Mouse (Mus musculus): ENCODE measurements around the gene Fbxo42. TPM values are rescaled to one million over a fixed set of nuclear protein-coding genes. Genes with fewer than 3 reads are reported as not detected.

Fbxo42 gene
- polyA plus RNA-seq, 1 experiment from 2014 or later = 31.9 TPM

GRCm38 (mm10) chr4:141159093-141159492 is 11.4 kb downstream of the Fbxo42 start:
- H3K9ac ChIP-seq (replicated peaks; ENCODE audit: low read length) = no peak overlapping the region

GRCm38 (mm10) chr4:141159666-141160065 is 12.0 kb downstream of the Fbxo42 start:
- Histone ChIP-seq H3K4me2 (ENCODE audit: low read length) (no peak overlapping the region), H3K27me3 (ENCODE audit: control insufficient read depth, insufficient read depth, low read length) (no peaks in the 10 kb centered on the region), H3K27ac (replicated peaks; ENCODE audit: low read depth, low read length) (no peak overlapping the region), H3K4me3 (replicated peaks; ENCODE audit: low read depth, low read length) (no peak overlapping the region), H3K36me3 (ENCODE audit: control insufficient read depth, insufficient read depth, low read length) (no peaks in the 10 kb centered on the region), H3K9ac (replicated peaks; ENCODE audit: low read length) (no peak overlapping the region), H3K9me3 (ENCODE audit: control insufficient read depth, low read length) (no peaks in the 10 kb centered on the region; the same call in 1 of the 2 replicates), H3K4me1 (ENCODE audit: control insufficient read depth, insufficient read depth, low read length) (0 out of 2 replicates have a peak, but pooled peaks cover 3% of the 10 kb centered on the region)
- ATAC-seq (ENCODE audit: low FRiP score, low TSS enrichment) = no peak
- no peak for DNase-seq
- WGBS = 89% methylated on average over 5 of the region's 5 CpGs

More at GRCm38 (mm10) chr4:141159093-141159492, 11.4 kb downstream of the Fbxo42 start:
- no peak overlapping the region for H3K4me2 ChIP-seq (ENCODE audit: low read length)
- 0 out of 2 replicates have a peak, but pooled peaks cover 3% of the 10 kb centered on the region for H3K4me1 ChIP-seq (ENCODE audit: control insufficient read depth, insufficient read depth, low read length)
- H3K9me3 ChIP-seq (ENCODE audit: control insufficient read depth, low read length) = no peaks in the 10 kb centered on the region
- H3K36me3 ChIP-seq (ENCODE audit: control insufficient read depth, insufficient read depth, low read length) = no peaks in the 10 kb centered on the region
- no peak overlapping the region for H3K4me3 ChIP-seq (replicated peaks; ENCODE audit: low read depth, low read length)
- WGBS = 62% methylated on average over 11 of the region's 11 CpGs
- no peak for ATAC-seq (ENCODE audit: low FRiP score, low TSS enrichment)
- H3K27me3 ChIP-seq (ENCODE audit: control insufficient read depth, insufficient read depth, low read length) = no peaks in the 10 kb centered on the region
- H3K27ac ChIP-seq (replicated peaks; ENCODE audit: low read depth, low read length) = no peak overlapping the region
- DNase-seq = no peak

GRCm38 (mm10) chr4:141160193-141160592 is 12.5 kb downstream of the Fbxo42 start:
- H3K27ac ChIP-seq (replicated peaks; ENCODE audit: low read depth, low read length) = no peak overlapping the region
- DNase-seq (no peak), ATAC-seq (ENCODE audit: low FRiP score, low TSS enrichment) (no peak)
- no peak overlapping the region for H3K4me2 ChIP-seq (ENCODE audit: low read length)
- whole genome bisulfite sequencing = 97% methylated on average over 4 of the region's 4 CpGs
- no peak overlapping the region for H3K4me3 ChIP-seq (replicated peaks; ENCODE audit: low read depth, low read length)
- H3K9ac ChIP-seq (replicated peaks; ENCODE audit: low read length) = no peak overlapping the region
- H3K9me3 ChIP-seq (ENCODE audit: control insufficient read depth, low read length) = no peaks in the 10 kb centered on the region; the same call in none of the 2 replicates
- H3K27me3 ChIP-seq (ENCODE audit: control insufficient read depth, insufficient read depth, low read length) = no peaks in the 10 kb centered on the region
- H3K4me1 ChIP-seq (ENCODE audit: control insufficient read depth, insufficient read depth, low read length) = 0 out of 2 replicates have a peak, but pooled peaks cover 3% of the 10 kb centered on the region
- no peaks in the 10 kb centered on the region for H3K36me3 ChIP-seq (ENCODE audit: control insufficient read depth, insufficient read depth, low read length)

GRCm38 (mm10) chr4:141161699-141162208 is 14.0 kb downstream of the Fbxo42 start:
- Histone ChIP-seq H3K4me3 (replicated peaks; ENCODE audit: low read depth, low read length) (no peak overlapping the region), H3K27ac (replicated peaks; ENCODE audit: low read depth, low read length) (no peak overlapping the region), H3K4me2 (ENCODE audit: low read length) (no peak overlapping the region), H3K36me3 (ENCODE audit: control insufficient read depth, insufficient read depth, low read length) (no peaks in the 10 kb centered on the region), H3K9me3 (ENCODE audit: control insufficient read depth, low read length) (no peaks in the 10 kb centered on the region; the same call in none of the 2 replicates), H3K9ac (replicated peaks; ENCODE audit: low read length) (no peak overlapping the region), H3K27me3 (ENCODE audit: control insufficient read depth, insufficient read depth, low read length) (no peaks in the 10 kb centered on the region), H3K4me1 (ENCODE audit: control insufficient read depth, insufficient read depth, low read length) (0 out of 2 replicates have a peak, but pooled peaks cover 3% of the 10 kb centered on the region)
- ATAC-seq (ENCODE audit: low FRiP score, low TSS enrichment) (no peak), DNase-seq (no peak)
- 95% methylated on average over 6 of the region's 6 CpGs for WGBS

- Histone ChIP-seq H3K27me3 (ENCODE audit: control insufficient read depth, insufficient read depth, low read length) (no peaks in the 10 kb centered on the region), H3K36me3 (ENCODE audit: control insufficient read depth, insufficient read depth, low read length) (no peaks in the 10 kb centered on the region; the same call in 1 of the 2 replicates), H3K9me3 (ENCODE audit: control insufficient read depth, low read length) (no peaks in the 10 kb centered on the region; the same call in none of the 2 replicates), H3K27ac (replicated peaks; ENCODE audit: low read depth, low read length) (no peak overlapping the region), H3K9ac (replicated peaks; ENCODE audit: low read length) (no peak overlapping the region), H3K4me2 (ENCODE audit: low read length) (no peak overlapping the region), H3K4me3 (replicated peaks; ENCODE audit: low read depth, low read length) (no peak overlapping the region), H3K4me1 (ENCODE audit: control insufficient read depth, insufficient read depth, low read length) (0 out of 2 replicates have a peak, but pooled peaks cover 3% of the 10 kb centered on the region)
- 96% methylated on average over 5 of the region's 5 CpGs for WGBS
- ATAC-seq (ENCODE audit: low FRiP score, low TSS enrichment) = no peak
- no peak for DNase-seq
Measured at GRCm38 (mm10) chr4:141163729-141164128, 16.0 kb downstream of the Fbxo42 start.

GRCm38 (mm10) chr4:141165744-141166292 is 18.1 kb downstream of the Fbxo42 start:
- H3K36me3 ChIP-seq (ENCODE audit: control insufficient read depth, insufficient read depth, low read length) = peaks cover 17% of the 10 kb centered on the region
- H3K4me3 ChIP-seq (replicated peaks; ENCODE audit: low read depth, low read length) = no peak overlapping the region
- no peak overlapping the region for H3K9ac ChIP-seq (replicated peaks; ENCODE audit: low read length)
- H3K27me3 ChIP-seq (ENCODE audit: control insufficient read depth, insufficient read depth, low read length) = no peaks in the 10 kb centered on the region
- no peak overlapping the region for H3K27ac ChIP-seq (replicated peaks; ENCODE audit: low read depth, low read length)
- no peak for ATAC-seq (ENCODE audit: low FRiP score, low TSS enrichment)
- H3K9me3 ChIP-seq (ENCODE audit: control insufficient read depth, low read length) = no peaks in the 10 kb centered on the region; the same call in none of the 2 replicates
- no peak overlapping the region for H3K4me2 ChIP-seq (ENCODE audit: low read length)
- H3K4me1 ChIP-seq (ENCODE audit: control insufficient read depth, insufficient read depth, low read length) = no peaks in the 10 kb centered on the region
- WGBS = 87% methylated on average over 8 of the region's 8 CpGs
- DNase-seq = no peak

GRCm38 (mm10) chr4:141167156-141167555 is 19.4 kb downstream of the Fbxo42 start:
- 92% methylated on average over 3 of the region's 3 CpGs for WGBS
- DNase-seq (no peak), ATAC-seq (ENCODE audit: low FRiP score, low TSS enrichment) (no peak)
- Histone ChIP-seq H3K9me3 (ENCODE audit: control insufficient read depth, low read length) (no peaks in the 10 kb centered on the region; the same call in none of the 2 replicates), H3K4me3 (replicated peaks; ENCODE audit: low read depth, low read length) (no peak overlapping the region), H3K36me3 (ENCODE audit: control insufficient read depth, insufficient read depth, low read length) (peaks cover 30% of the 10 kb centered on the region), H3K27ac (replicated peaks; ENCODE audit: low read depth, low read length) (no peak overlapping the region), H3K9ac (replicated peaks; ENCODE audit: low read length) (no peak overlapping the region), H3K27me3 (ENCODE audit: control insufficient read depth, insufficient read depth, low read length) (no peaks in the 10 kb centered on the region), H3K4me1 (ENCODE audit: control insufficient read depth, insufficient read depth, low read length) (no peaks in the 10 kb centered on the region), H3K4me2 (ENCODE audit: low read length) (no peak overlapping the region)

- ATAC-seq (ENCODE audit: low FRiP score, low TSS enrichment) (no peak), DNase-seq (no peak)
- H3K27me3 ChIP-seq (ENCODE audit: control insufficient read depth, insufficient read depth, low read length) = no peaks in the 10 kb centered on the region
- no peak overlapping the region for H3K4me3 ChIP-seq (replicated peaks; ENCODE audit: low read depth, low read length)
- no peak overlapping the region for H3K9ac ChIP-seq (replicated peaks; ENCODE audit: low read length)
- H3K4me2 ChIP-seq (ENCODE audit: low read length) = no peak overlapping the region
- H3K36me3 ChIP-seq (ENCODE audit: control insufficient read depth, insufficient read depth, low read length) = peaks cover 48% of the 10 kb centered on the region
- 93% methylated on average over 8 of the region's 8 CpGs for WGBS
- H3K27ac ChIP-seq (replicated peaks; ENCODE audit: low read depth, low read length) = no peak overlapping the region
- no peaks in the 10 kb centered on the region for H3K4me1 ChIP-seq (ENCODE audit: control insufficient read depth, insufficient read depth, low read length)
- no peaks in the 10 kb centered on the region for H3K9me3 ChIP-seq (ENCODE audit: control insufficient read depth, low read length)
Measured at GRCm38 (mm10) chr4:141172121-141172520, 24.4 kb downstream of the Fbxo42 start.

GRCm38 (mm10) chr4:141175783-141176182 is 28.1 kb downstream of the Fbxo42 start:
- H3K4me2 ChIP-seq (ENCODE audit: low read length) = no peak overlapping the region
- no peak for ATAC-seq (ENCODE audit: low FRiP score, low TSS enrichment)
- DNase-seq = peak; percentile 24
- H3K9ac ChIP-seq (replicated peaks; ENCODE audit: low read length) = no peak overlapping the region
- no peaks in the 10 kb centered on the region for H3K9me3 ChIP-seq (ENCODE audit: control insufficient read depth, low read length)
- peaks cover 9% of the 10 kb centered on the region; the same call in 1 of the 2 replicates for H3K4me1 ChIP-seq (ENCODE audit: control insufficient read depth, insufficient read depth, low read length)
- H3K27me3 ChIP-seq (ENCODE audit: control insufficient read depth, insufficient read depth, low read length) = no peaks in the 10 kb centered on the region
- H3K4me3 ChIP-seq (replicated peaks; ENCODE audit: low read depth, low read length) = no peak overlapping the region
- no peak overlapping the region for H3K27ac ChIP-seq (replicated peaks; ENCODE audit: low read depth, low read length)
- peaks cover 41% of the 10 kb centered on the region for H3K36me3 ChIP-seq (ENCODE audit: control insufficient read depth, insufficient read depth, low read length)
- WGBS = 68% methylated on average over 5 of the region's 5 CpGs

All from midbrain, embryonic 14.5 days (tissue).